Mouse (Mus musculus): ENCODE results near the gene Stx2.

DNA sequence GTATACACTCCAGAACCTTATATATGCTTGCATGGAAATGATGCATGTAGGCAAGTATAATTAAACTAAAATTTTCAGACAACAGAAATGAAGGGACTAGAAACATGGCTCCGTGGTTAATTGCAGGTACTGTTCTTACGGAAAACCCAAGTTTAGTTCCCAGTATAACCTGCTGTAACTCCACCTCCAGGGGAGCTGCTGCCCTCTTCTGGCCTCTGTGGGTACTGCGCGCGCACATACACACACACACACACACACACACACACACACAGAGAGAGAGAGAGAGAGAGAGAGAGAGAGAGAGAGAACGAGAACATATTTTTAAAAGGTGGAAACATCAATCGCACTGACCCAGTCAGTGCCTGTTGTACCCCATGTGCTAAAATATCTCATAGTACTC, 29.4 kb downstream of the Stx2 start:
- no peak for TF ChIP-seq CTCF (IDR thresholded peaks at IDR 0.05; ENCODE audit: low read depth)
- TF ChIP-seq EP300 (IDR thresholded peaks at IDR 0.05; ENCODE audit: low read depth): no peak
